Mouse (Mus musculus) bone marrow, adult 2 months (tissue): ENCODE results near the gene Phospho2.

Experiments
- CTCF ChIP-seq: fragments of 200-500 bp; IDR thresholded peaks from 2 replicates; pipeline ENCODE4 v1.5.1; 2011; ENCODE audit warnings: low read length, control low read depth; ENCODE audit not compliant: control insufficient read depth, insufficient read depth
- POLR2A ChIP-seq: fragments of 200-500 bp; IDR thresholded peaks from 2 replicates; pipeline ENCODE4 v1.6.1; 2011; ENCODE audit warnings: low read depth, mild to moderate bottlenecking, control low read depth, low read length, borderline replicate concordance; ENCODE audit not compliant: control insufficient read depth

- TF ChIP-seq CTCF (no peak), POLR2A (no peak)
Observed at GRCm38 (mm10) chr2:69838707-69839106, 49.3 kb downstream of the Phospho2 start.
